Mouse (Mus musculus): ENCODE data around the gene Tlcd1. TPM values are rescaled to one million over a fixed set of nuclear protein-coding genes. Genes with fewer than 3 reads are reported as not detected.
A peak's percentile ranks its signal among the peaks of the same experiment; 100 is the strongest.

Gene Tlcd1
- polyA plus RNA-seq, 1 experiment from 2014 or later = 4.7 TPM

DNA sequence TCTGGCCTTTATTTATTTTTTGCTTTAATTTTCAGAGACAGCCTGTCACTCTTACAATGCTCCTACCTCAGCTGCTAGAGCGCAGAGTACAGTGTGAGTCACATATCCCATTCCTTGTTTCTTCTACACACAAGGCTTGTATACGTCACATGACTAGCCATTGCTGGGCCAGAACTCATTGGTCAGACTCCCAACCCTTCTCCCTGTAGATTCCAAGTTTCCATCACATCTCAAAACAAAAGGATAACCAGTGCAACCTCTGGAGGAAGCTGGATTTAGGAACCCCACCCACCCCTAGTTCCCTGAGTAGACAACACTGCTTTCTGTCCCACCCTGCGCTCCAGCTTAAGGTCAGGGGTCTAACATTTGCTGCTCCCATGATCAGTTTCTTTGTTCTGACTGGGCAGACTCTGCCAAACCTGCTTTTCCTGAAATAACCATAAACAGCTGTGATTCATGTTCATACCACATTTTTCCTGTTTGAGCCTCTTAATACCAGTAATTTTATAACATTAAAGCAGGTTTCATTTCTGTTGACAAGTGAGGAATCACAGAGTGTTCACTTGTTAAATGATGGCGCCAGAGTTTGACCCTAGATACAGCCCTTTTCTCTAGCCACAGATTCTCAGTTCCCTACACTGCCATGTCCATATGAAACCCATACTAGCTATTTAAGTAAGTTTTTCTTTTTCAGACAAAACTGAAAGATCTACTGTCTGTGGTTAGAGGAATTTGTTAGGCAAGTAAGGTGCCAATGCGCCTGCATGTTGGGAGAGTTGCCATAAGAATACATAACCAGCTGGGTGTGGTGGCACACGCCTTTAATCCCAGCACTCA, 29.6 kb upstream of the Tlcd1 start:
- no peaks in the 10 kb centered on the region for H3K9me3 ChIP-seq (replicated peaks)
- peaks cover 77% of the 10 kb centered on the region for H3K36me3 ChIP-seq (ENCODE audit: poor library complexity, severe bottlenecking)
- H3K9ac ChIP-seq = no peak overlapping the region
- H3K4me2 ChIP-seq = no peak overlapping the region
- H3K4me3 ChIP-seq = no peak overlapping the region
- H3K4me1 ChIP-seq = peaks cover 2% of the 10 kb centered on the region
- H3K27me3 ChIP-seq = no peaks in the 10 kb centered on the region
- no peak overlapping the region for H3K27ac ChIP-seq
- ATAC-seq = no peak
- 97% methylated on average over 6 of the region's 6 CpGs for WGBS

DNA sequence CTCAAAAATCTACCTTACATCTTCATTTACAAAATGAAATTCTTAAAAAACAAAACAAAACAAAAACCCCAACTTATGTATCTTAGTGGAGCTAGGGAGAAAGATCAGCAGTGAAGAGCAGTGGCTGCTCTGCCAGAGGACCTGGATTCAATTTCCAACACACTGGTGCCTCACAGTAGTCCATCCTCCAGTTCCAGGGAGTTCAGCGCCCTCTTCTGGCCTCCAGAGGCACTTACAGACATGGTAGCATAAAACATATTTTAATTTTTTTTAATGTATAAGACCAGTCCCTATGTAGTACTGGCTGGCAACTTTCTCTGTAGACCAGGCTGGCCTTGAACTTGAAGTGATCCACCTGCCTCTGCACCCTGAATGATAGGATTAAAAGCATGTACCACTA, 25.4 kb upstream of the Tlcd1 start:
- Histone ChIP-seq H3K4me3 (no peak overlapping the region), H3K9me3 (replicated peaks) (no peaks in the 10 kb centered on the region), H3K36me3 (ENCODE audit: poor library complexity, severe bottlenecking) (peaks cover 69% of the 10 kb centered on the region), H3K4me2 (no peak overlapping the region), H3K27ac (no peak overlapping the region), H3K9ac (no peak overlapping the region), H3K27me3 (no peaks in the 10 kb centered on the region), H3K4me1 (peaks cover 26% of the 10 kb centered on the region)
- WGBS = 24% methylated on average over 1 of the region's 1 CpGs
- no peak for ATAC-seq

DNA sequence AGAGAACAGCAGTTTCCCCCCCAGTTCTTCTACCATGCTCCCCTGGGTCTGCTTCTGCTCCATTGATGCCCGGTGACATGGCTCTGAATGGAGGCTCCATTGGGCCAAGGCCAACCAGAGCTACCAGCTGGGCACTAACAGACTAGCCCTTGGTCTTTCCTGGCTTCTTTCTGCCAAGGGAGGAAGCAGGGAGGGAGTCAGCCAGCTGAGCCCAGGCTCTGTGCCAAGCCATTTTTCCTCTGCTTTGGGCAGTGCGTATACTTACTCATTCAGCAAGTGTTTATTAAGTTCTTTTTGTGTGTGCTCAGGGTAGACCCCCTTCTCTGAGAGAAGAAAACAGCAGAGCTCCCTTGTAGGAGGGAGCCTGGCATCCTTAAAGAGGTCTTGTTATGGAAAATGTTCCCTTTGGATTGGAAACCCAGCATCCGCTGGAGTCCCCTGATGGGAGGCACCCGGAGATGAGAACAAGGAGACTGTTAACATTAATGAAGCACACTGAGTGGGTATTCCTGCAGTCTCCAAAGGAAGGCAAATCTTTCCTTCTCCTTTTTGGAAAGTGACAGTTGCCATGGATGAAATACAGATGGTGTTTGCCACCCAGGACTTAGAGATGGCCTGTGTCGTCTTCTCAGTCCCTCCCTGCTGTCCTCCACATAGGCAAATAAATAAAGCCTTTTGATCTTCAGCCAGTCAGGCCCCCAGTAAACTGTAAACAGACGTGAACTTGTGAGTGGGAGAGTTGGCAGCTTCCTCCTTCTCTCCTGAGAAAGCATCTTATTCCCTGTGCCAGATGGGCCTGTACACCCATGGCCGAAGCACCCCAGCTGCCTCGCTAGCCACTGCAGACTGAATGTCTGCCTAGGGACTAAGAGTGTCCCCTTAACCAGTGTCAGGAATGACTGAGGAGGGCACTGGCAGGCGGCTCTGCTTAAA, 23.9 kb upstream of the Tlcd1 start:
- Histone ChIP-seq H3K27ac (peak overlapping the region; percentile 75), H3K9ac (peak overlapping the region; percentile 17; the same call in 1 of the 2 replicates), H3K9me3 (replicated peaks) (no peaks in the 10 kb centered on the region), H3K36me3 (ENCODE audit: poor library complexity, severe bottlenecking) (peaks cover 69% of the 10 kb centered on the region), H3K4me1 (peaks cover 28% of the 10 kb centered on the region), H3K27me3 (no peaks in the 10 kb centered on the region), H3K4me3 (no peak overlapping the region), H3K4me2 (peak overlapping the region; percentile 7; the same call in 1 of the 2 replicates)
- ATAC-seq = peak; percentile 82
- 52% methylated on average over 9 of the region's 9 CpGs for WGBS

DNA sequence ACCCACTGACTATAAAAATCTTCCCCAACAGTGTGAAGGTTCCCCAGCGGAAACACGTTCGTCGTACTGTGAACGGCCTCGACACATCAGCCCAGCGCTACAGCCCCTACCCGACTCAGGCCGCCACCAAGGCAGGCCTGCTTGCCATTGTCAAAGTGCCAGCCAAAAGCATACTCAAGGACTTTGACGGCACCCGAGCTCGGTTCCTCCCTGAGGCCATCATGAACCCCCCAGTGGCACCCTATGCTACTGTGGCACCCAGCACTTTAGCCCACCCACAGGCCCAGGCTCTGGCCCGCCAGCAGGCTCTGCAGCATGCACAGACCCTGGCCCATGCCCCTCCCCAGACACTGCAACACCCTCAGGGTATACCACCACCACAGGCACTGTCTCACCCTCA, 22.7 kb upstream of the Tlcd1 start:
- Histone ChIP-seq H3K27ac (peak overlapping the region; percentile 75; the same call in 1 of the 2 replicates), H3K4me1 (peaks cover 32% of the 10 kb centered on the region), H3K27me3 (no peaks in the 10 kb centered on the region), H3K36me3 (ENCODE audit: poor library complexity, severe bottlenecking) (peaks cover 71% of the 10 kb centered on the region), H3K9me3 (replicated peaks) (no peaks in the 10 kb centered on the region), H3K9ac (no peak overlapping the region), H3K4me3 (no peak overlapping the region), H3K4me2 (no peak overlapping the region)
- ATAC-seq = no peak
- WGBS = 86% methylated on average over 13 of the region's 13 CpGs

DNA sequence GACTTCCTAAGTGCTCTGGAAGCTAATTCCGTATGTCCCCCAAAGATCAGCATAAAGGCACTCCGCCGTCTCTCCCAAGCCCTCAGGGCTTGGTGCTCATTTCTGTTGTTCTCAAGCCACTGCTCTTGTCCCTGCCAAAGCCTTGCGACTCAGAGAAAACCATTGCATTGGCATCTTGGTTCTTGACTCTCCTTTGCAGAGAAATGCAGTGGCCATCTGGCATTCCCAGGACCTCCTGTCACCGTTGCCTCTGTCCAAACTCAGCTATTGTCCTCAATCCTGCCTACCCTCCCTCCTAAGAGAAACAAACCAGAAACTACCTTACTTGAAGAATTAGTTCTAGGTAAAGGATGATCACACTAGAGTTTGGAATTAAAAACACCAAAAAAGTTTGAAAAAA, 20.8 kb upstream of the Tlcd1 start:
- ATAC-seq = no peak
- peaks cover 32% of the 10 kb centered on the region for H3K4me1 ChIP-seq
- H3K4me3 ChIP-seq = no peak overlapping the region
- WGBS = 78% methylated on average over 5 of the region's 5 CpGs
- H3K4me2 ChIP-seq = no peak overlapping the region
- H3K27ac ChIP-seq = no peak overlapping the region
- no peak overlapping the region for H3K9ac ChIP-seq
- peaks cover 76% of the 10 kb centered on the region for H3K36me3 ChIP-seq (ENCODE audit: poor library complexity, severe bottlenecking)
- no peaks in the 10 kb centered on the region for H3K27me3 ChIP-seq
- no peaks in the 10 kb centered on the region for H3K9me3 ChIP-seq (replicated peaks)

DNA sequence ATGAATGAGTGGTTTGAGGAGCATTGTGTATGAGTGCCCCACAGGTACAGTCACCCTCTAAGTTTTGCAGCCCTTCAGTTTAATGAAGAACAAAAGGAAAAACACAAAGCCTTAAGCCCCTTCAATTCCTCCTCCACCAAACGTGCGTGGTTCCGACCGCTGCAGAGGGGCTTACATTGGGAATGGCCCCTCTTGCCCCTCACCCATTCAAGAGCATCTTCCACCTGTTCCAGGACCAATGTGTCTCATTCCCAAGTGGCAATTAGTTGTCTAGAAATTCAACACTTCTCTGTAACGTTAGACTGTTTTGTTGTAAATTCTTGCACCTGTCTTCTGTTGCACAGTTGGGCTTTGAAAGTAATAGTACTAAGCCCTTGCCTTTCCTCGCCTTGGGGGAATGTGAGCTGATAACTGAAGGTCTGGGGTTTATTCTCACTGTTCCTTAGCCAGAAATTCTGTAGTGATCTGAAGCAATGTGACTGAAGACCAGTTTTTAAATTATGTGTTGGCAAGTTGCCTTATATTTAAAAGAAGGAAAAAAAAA, 20.3 kb upstream of the Tlcd1 start:
- Histone ChIP-seq H3K27ac (0 out of 2 replicates have a peak overlapping the region, but pooled peaks have one; percentile 3), H3K4me2 (no peak overlapping the region), H3K4me3 (no peak overlapping the region), H3K9me3 (replicated peaks) (no peaks in the 10 kb centered on the region), H3K27me3 (no peaks in the 10 kb centered on the region), H3K9ac (no peak overlapping the region), H3K36me3 (ENCODE audit: poor library complexity, severe bottlenecking) (peaks cover 76% of the 10 kb centered on the region), H3K4me1 (peaks cover 32% of the 10 kb centered on the region)
- 51% methylated on average over 6 of the region's 6 CpGs for WGBS
- no peak for ATAC-seq

DNA sequence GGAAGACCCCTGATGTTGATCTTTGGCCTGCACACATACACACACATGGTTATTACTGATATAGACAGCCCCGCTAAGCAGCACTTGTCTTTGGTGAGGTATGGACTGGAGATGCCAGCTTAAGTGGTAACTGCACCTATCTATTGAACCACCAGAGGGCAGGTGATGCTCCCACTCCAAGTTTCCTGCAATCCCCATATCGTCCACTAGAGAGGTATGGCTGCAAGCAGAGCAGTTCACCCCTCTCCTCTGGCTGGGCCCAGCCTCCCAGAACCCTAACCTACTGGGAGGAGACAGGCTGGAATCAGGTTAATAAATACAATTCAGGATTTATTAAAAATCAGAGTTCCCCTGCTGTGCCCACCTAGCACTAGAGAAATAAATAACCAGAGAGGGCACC, 17.4 kb upstream of the Tlcd1 start:
- H3K4me2 ChIP-seq = no peak overlapping the region
- H3K9ac ChIP-seq = no peak overlapping the region
- 32% methylated on average over 2 of the region's 2 CpGs for WGBS
- no peaks in the 10 kb centered on the region for H3K9me3 ChIP-seq (replicated peaks)
- no peak overlapping the region for H3K27ac ChIP-seq
- H3K36me3 ChIP-seq (ENCODE audit: poor library complexity, severe bottlenecking) = peaks cover 84% of the 10 kb centered on the region
- ATAC-seq = peak; percentile 42; the same call in 1 of the 2 replicates
- no peaks in the 10 kb centered on the region for H3K27me3 ChIP-seq
- no peak overlapping the region for H3K4me3 ChIP-seq
- peaks cover 33% of the 10 kb centered on the region for H3K4me1 ChIP-seq

DNA sequence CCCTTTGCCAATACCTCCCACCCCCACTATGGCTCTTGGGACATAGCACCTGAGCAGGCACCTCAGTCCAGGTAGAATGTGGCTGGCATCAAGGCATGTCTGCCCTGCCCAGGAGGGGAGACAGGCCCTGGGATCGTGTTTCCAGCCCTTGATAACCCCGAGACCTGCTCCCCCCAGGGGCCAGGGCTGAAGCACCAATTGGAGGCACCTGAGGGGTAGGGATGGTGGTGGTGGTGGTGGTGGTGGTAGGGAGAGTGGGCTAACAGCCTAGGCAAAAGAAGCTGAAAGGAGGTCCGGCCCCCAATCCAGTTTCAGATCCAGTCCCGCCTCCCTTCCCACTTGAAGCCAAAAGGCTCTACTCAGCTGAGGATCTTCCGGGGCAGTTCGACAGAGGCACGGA, 17.0 kb upstream of the Tlcd1 start:
- peaks cover 36% of the 10 kb centered on the region for H3K4me1 ChIP-seq
- H3K4me2 ChIP-seq = no peak overlapping the region
- no peak for ATAC-seq
- no peaks in the 10 kb centered on the region for H3K27me3 ChIP-seq
- WGBS = 84% methylated on average over 7 of the region's 7 CpGs
- H3K9ac ChIP-seq = no peak overlapping the region
- no peak overlapping the region for H3K4me3 ChIP-seq
- no peak overlapping the region for H3K27ac ChIP-seq
- H3K9me3 ChIP-seq (replicated peaks) = no peaks in the 10 kb centered on the region
- H3K36me3 ChIP-seq (ENCODE audit: poor library complexity, severe bottlenecking) = peaks cover 79% of the 10 kb centered on the region

DNA sequence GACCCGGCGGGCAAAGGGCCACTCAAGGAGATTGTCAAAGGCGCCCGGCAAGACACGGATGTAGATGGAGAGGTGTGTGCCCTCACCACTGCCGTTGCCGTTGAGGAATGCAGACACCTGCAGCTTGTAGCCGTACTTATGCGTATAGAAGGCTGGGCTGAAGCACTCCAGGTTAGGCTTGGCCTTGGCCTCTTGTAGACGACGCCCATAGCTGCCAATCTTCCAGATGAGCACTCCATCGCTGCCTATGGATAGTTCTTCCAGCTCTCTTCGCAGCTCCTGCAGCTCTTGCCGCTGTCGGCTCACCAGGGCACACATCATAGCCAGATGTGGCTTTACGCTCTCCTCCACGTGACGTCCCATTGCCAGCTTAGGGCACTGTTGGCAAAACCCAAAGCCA, 16.3 kb upstream of the Tlcd1 start:
- ATAC-seq = no peak
- Histone ChIP-seq H3K27ac (no peak overlapping the region), H3K4me1 (peaks cover 36% of the 10 kb centered on the region), H3K36me3 (ENCODE audit: poor library complexity, severe bottlenecking) (peaks cover 73% of the 10 kb centered on the region), H3K4me2 (no peak overlapping the region), H3K4me3 (no peak overlapping the region), H3K9me3 (replicated peaks) (no peaks in the 10 kb centered on the region), H3K9ac (no peak overlapping the region), H3K27me3 (no peaks in the 10 kb centered on the region)
- 92% methylated on average over 18 of the region's 18 CpGs for WGBS

DNA sequence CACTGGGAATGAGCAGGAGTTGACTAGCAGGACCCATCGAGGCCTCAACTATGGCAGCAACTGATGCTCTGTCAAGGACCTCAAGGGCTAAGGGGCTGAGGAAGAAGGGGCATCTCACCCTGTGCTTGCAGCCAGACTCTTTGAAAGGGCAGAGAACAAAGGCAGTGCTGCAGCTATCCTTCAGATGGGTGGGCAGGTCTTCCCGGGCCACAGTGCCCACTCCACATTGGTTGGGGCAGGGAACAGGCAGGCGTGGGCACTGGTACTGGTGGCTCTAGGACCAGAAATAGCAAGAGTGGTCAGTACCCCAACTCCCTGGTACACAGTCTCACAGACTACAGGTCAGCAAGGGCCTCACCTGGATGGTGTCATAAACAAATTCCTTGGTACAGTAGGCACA, 15.8 kb upstream of the Tlcd1 start:
- peaks cover 68% of the 10 kb centered on the region for H3K36me3 ChIP-seq (ENCODE audit: poor library complexity, severe bottlenecking)

DNA sequence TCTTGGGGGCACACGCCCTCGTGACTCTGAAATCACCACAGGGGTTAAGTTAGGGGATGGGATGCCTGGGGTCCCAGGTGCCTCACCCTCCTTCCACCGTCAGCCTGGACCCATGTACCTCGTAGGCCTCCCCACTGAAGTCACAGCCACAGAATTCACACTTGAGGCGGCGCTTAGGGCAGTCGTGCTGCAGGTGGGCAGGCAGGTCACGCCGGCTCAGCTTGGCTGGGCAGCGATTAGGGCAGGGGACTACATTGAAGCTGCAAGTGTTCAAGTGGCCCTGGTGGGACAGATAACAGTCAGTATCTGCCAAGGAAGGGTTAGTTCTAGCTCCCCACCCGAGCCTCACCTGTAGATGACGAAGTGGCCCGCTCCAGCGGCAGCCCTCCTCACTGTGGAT, 15.3 kb upstream of the Tlcd1 start:
- H3K27me3 ChIP-seq = no peaks in the 10 kb centered on the region
- no peak overlapping the region for H3K9ac ChIP-seq
- peaks cover 39% of the 10 kb centered on the region for H3K4me1 ChIP-seq
- no peak overlapping the region for H3K4me2 ChIP-seq
- H3K27ac ChIP-seq = peak overlapping the region; percentile 99; the same call in 1 of the 2 replicates
- H3K9me3 ChIP-seq (replicated peaks) = no peaks in the 10 kb centered on the region
- no peak overlapping the region for H3K4me3 ChIP-seq
- 89% methylated on average over 14 of the region's 14 CpGs for WGBS
- ATAC-seq = no peak
- peaks cover 64% of the 10 kb centered on the region for H3K36me3 ChIP-seq (ENCODE audit: poor library complexity, severe bottlenecking)

More for the DNA sequence above, 15.8 kb upstream of the Tlcd1 start:
- H3K4me2 ChIP-seq = no peak overlapping the region
- no peaks in the 10 kb centered on the region for H3K9me3 ChIP-seq (replicated peaks)
- H3K4me3 ChIP-seq = no peak overlapping the region
- H3K9ac ChIP-seq = no peak overlapping the region
- H3K27ac ChIP-seq = no peak overlapping the region
- peaks cover 34% of the 10 kb centered on the region for H3K4me1 ChIP-seq
- ATAC-seq = no peak
- 76% methylated on average over 3 of the region's 3 CpGs for WGBS
- no peaks in the 10 kb centered on the region for H3K27me3 ChIP-seq

DNA sequence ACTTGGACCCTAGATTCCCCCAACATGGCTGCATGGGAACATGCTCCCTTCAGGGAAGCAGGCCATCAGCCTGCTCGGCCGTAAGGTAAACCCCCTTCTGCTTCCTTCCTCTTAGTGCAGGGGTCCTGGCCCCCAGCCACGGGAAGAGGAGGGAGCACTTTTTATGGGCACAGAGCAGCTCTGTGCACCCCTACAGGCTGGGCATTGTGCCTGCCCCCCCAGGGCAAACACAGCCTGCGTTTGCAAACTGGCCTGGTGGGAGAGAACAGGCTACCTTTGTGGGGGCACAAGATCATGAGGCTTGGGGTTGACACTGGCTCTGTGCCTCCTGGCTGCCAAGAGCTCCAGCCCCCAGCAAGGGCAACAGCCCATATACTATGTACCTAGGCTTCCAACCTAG, 14.5 kb upstream of the Tlcd1 start:
- 70% methylated on average over 4 of the region's 4 CpGs for WGBS
- ATAC-seq = no peak
- peaks cover 45% of the 10 kb centered on the region for H3K4me1 ChIP-seq
- peak overlapping the region; percentile 99; the same call in 1 of the 2 replicates for H3K4me3 ChIP-seq
- peak overlapping the region; percentile 81 for H3K4me2 ChIP-seq
- no peaks in the 10 kb centered on the region for H3K27me3 ChIP-seq
- H3K36me3 ChIP-seq (ENCODE audit: poor library complexity, severe bottlenecking) = peaks cover 56% of the 10 kb centered on the region
- peak overlapping the region; percentile 99 for H3K27ac ChIP-seq
- 0 out of 2 replicates have a peak overlapping the region, but pooled peaks have one; percentile 99 for H3K9ac ChIP-seq
- no peaks in the 10 kb centered on the region for H3K9me3 ChIP-seq (replicated peaks)
